Mouse (Mus musculus): ENCODE measurements around the gene Gars.

The Gars gene

DNA sequence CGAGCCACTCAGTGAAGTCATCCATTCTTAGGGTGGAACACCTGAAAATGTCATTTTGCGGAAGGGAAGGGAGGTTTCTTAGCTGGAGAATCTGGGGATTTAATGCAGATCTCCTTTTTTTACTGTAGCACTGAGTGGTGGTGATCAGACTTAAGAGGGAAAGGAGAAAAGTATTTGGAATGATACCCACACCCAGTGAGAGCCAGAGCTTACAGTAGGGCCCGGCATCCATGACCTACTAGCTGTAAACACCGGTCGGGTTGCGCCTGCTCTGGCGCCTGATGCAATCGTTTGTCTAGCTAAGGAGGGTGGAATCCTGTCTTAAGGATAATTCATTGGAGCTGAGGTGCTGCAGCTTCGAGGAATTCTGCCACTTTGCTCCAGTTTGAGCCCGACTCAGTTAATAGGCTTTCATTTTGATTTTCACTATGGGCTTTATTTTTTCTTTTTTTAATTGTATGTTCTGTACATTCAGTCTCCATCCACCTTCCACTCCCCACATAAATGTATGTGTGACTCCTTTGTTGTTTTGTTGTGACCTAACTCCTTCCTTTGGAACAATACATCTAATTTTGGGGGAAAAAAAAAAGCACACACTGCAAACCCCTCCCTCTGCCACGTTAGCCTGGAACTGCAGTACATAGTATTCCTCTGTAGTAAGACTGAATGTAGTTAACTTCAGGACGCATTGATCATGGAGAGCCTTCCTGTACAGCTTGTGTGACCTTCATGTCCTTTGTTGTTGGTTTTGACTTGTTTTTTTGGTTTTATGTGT is 1.1 kb downstream of the Gars start:
- no peak for DNase-seq

DNA sequence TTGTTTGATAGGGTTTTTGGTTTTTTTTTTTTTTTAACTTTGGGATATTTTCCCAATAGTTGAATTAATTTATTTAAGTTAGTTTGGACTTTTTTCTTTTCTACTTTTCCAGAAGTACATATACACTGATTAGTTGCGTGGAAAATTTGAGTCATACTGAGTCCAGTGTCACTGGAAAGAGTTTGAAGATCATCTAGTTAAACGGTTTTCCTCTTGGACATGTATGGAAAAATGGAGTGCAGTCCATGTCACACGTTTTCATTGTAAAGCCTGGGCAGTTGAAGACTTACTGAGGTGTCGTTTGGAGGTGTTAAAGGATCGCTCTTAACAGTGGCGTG is 1.6 kb downstream of the Gars start:
- DNase-seq: no peak

DNA sequence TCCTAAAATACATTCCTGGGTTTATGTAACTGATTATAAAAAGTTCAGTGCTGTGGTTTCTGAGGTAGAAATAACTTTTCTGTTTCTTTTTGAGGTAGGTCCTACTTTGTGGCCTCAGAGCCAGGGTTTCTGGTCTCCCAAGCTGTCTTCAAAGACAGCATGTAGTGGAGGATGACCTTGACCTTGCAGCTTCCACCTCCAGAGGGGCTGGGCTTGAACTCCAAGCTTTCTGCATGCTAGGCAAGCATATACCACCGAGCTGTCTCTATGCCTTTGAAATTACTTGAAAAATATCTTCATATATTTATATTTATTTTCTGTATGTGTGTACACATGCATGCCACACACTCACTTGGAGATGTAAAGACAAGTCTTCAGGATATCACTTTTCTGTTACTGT is 2.2 kb downstream of the Gars start:
- DNase-seq: no peak

- DNase-seq: no peak
Observed at GRCm38 (mm10) chr6:55043206-55043605, 5.4 kb downstream of the Gars start.

DNA sequence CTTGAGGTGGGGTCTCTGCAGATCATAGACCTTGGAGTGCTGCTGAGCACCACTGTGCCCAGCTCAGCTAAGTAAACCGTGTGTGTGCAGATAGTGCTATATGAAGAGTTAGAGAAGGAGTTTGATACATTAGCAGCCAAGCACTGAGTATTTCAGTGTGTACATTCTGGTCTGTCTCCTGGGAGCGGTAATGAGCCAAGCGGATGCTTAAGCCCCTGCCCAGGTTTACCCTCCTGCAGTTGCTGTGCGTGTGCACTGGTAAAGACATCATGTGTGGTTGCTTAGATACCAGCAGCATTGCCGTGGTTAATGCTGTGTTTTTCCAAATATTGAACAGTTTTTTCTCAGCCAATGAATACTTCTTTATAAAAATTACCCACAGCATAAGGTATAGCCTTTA is 6.7 kb downstream of the Gars start:
- no peak for DNase-seq

DNA sequence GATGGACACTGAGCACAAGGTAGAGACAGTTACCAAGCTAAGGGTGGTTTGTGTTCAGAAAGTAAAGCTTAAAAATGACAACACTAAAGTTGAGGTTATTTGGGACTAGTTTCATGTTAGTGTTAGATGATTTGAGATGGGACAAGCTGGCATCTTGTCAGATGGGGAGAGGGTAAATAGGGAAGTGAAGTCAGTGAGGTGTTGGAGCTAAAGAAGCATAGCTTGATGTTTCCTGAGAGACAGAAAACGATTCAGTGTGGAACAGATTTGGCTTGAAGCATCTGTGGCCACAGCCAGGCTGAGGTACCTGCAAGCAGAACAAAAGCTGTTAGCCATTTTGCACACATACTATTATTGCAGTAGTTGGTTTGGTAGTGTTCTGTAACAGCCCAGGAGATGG is 7.5 kb downstream of the Gars start:
- no peak for DNase-seq

- no peak for DNase-seq
Observed at GRCm38 (mm10) chr6:55049186-55049585, 11.4 kb downstream of the Gars start.

DNA sequence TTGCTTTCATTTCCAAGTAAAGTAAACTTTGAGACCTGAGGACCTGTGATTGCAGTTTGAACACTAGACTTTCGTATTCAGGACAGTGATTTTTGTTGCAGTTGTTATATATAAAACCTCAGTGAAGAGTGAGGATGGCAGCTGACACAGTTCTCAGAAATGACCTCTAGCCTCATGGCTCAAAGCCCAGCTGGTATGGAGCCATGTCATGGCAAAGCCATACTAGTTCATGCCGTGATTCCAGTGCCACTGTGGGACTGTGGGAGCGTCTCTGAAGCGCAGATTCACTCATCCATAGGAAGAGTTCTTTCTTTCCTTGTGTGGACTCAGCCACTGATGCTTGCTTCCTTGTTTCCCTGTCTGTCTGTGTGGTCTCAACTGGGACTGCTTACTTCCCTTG is 16.7 kb downstream of the Gars start:
- no peak for DNase-seq

DNA sequence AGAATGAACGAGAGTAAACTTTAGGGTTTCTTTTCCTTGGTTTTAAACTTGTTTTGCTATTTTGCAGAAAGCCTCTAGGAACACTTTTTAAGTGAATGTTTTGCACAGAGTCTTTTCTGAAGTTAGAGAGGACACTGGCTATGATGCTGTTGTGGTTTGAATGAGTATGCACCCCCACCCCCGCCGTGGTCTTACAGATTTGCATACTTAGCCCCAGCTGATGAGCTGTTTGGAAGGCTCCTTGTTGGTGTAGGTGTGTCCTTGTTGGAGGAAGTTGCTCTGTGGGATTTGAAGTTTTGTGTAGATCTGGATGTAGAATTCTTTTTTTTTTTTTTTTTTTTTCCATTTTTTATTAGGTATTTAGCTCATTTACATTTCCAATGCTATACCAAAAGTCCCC is 19.6 kb downstream of the Gars start:
- no peak for DNase-seq

GRCm38 (mm10) chr6:55060241-55060825 is 22.5 kb downstream of the Gars start:
- DNase-seq: no peak

GRCm38 (mm10) chr6:55061328-55061727 is 23.5 kb downstream of the Gars start:
- DNase-seq: peak; percentile 53

DNA sequence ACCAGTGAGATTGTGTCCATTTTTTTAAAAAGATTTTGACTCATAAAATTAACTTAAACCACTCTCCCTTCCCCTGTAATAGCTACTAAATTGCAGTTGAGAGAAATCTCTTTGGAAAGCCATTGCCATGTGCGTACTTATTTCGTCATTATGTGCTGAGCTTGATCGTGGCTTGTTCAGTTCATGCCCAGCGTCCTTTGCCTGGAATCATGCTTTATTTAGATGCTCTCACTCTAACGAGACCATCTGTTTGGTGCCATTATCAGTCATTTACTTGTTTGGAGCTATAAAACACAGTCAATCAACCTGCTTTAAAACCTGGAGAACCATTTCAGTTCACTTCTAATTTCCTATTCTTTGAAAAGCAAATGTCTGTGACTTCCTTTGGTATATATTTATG is 24.4 kb downstream of the Gars start:
- DNase-seq: no peak

DNA sequence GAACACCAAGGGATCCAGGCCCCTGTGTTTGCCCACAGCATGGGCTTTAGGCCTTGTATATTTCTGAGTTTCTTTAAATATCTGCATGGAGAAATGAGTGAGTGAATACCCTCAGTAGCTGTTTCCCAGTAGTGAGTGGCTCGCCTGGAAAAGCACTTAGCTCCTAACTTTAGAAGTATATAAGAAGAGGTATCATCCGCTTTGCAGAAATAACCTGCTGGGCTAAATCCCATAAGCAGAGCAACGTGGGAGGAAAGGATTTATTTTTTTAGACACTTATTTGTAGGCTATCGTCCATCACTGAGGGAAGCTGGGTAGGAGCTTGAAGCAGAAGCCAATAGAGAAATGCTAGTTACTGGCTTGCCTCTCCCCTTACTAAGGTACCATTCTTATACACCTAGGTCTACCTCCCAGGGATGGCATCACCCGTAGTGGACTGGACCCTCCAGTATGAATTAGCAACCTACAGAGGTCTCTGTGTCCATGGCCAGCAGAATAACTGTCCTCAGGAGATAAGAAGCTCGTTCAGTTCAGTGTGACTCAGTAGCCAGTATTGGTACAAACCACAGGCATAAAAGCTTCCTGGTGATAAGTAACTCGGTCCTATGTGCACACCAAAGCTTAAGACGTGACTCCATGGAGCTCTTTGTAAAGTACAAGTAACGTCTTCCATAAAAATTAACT is 26.1 kb downstream of the Gars start:
- DNase-seq: no peak

- no peak for DNase-seq
Observed at GRCm38 (mm10) chr6:55064477-55064827, 26.6 kb downstream of the Gars start.

DNA sequence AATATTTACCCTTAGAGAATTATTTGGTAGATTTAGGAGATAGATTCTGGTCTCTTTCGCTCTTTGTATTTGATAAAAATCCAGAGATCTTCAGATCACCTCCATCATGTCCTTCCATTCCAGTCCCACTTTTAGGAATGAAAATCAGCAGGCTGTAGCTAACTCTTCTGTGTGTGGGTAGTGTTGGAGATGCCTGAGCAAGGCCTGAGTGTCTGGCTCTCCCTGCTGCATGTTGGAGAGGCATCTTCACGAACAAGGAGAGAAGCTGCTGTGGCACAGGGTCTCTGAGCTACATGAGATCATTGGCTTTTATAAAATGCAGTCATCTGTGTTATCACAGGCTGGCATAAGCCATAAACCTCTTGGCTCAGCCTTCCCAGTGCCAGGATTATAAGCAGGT is 28.1 kb downstream of the Gars start:
- DNase-seq: no peak

GRCm38 (mm10) chr6:55076561-55077255 is 38.9 kb downstream of the Gars start:
- no peak for DNase-seq

GRCm38 (mm10) chr6:55081379-55081778 is 43.6 kb downstream of the Gars start:
- DNase-seq: no peak

DNA sequence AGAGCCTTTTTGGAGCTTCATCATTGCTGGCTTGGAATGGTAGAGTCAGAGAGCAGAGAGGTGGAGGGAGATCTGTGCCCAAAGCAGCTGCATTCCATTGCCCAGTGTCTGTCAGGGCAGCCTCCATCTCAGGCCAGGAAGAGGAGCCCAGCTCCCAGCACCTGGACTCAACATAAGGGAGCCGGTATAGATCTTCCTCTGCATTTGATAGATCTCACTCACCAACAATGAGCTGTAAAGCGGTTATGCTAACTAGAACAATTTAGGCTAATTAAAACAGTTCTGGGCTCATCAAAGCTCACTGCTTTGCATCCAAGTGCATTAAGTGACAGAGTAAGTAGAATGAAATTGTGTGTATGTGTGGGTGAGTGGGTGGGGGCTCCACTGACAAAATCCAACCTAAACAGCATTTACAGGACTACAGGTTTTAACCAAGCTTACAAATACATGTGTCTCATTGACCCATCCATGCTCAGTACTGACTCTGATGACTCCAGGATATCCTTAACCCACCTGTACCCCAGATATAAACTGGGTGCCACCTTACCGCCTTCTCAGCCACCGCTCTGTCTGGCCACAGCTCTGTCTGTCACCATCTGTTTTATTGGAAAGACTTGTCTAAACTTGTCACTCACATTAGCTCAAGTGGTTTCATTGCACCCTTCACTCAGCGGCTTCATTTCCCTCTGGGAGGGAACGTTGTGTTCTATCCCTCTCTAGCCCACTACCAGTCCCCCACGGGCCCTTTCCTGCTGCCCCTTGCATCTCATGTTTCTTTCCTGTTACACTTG is 44.6 kb downstream of the Gars start:
- DNase-seq: no peak

GRCm38 (mm10) chr6:55087355-55087754 is 49.5 kb downstream of the Gars start:
- no peak for DNase-seq

GRCm38 (mm10) chr6:55090639-55091038 is 52.8 kb downstream of the Gars start:
- no peak for DNase-seq

GRCm38 (mm10) chr6:55091396-55091795 is 53.6 kb downstream of the Gars start:
- DNase-seq: no peak

DNA sequence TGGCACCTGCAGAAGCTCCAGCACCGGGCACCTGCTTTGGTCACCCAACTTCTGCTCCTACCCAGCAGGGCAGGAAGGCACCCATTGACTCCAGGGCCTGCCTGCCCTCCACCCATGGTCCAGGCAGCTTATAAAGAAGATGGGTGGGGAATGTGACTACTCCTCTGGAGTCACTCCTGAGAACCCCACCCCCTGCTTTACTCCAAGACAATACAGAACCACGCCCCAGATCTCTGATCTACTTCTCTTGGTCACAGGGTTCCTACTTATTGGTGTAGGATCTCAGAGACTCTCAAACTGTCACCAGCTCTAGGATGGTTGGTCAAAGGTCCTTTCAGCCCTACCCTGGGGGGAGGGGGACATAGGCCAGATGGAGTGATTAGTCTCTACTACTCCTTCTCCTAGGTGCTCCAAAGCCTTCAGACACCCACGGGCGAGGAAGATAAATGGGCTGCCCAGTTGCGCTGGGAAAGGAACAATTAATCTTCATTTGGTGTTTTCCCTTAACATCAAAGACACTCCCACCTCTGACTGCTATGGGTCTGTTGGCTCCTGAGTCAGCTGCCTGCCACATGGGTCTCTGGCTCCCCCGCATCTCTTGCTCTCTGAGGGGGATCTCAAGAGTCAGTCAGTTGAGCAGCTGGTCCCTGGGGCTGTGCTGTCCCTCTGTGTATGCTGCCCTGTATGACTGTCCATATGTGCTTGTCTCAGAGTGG is 55.8 kb downstream of the Gars start:
- DNase-seq: no peak

All from cerebellum, adult 11-12 months (tissue).